Mouse (Mus musculus): ENCODE results near the gene Fars2. TPM values are rescaled to one million over a fixed set of nuclear protein-coding genes. Genes with fewer than 3 reads are reported as not detected.

Fars2 gene
- polyA plus RNA-seq, 1 experiment from 2014 or later = 31.7 TPM

DNA sequence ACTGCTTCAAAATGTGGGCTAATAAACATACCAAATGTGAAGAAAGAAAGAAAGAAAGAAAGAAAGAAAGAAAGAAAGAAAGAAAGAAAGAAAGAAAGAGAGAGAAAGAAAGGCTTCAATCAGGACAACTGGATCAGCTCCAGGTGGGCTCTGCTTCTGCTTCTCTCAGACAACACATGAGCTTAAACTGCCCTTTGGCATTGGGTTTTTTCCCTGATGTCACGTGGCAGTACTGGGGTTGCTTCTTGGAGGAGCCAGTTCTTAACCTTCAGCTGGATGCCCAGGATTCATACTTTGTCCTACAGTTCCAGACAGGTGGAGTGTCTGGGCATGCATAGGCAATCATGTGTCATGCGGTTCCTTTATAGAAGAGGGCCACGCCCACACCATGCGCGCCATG is 493.2 kb downstream of the Fars2 start:
- H3K4me2 ChIP-seq (ENCODE audit: low read depth, low read length, severe bottlenecking) = no peak overlapping the region
- H3K36me3 ChIP-seq (ENCODE audit: control insufficient read depth, insufficient read depth, low read length) = no peaks in the 10 kb centered on the region
- DNase-seq (ENCODE audit: low spot score) (no peak), ATAC-seq (replicated peaks; ENCODE audit: low FRiP score) (no peak)
- 93% methylated on average over 5 of the region's 5 CpGs for WGBS
- H3K27ac ChIP-seq (ENCODE audit: low read depth, low read length) = no peak overlapping the region
- no peaks in the 10 kb centered on the region for H3K9me3 ChIP-seq (ENCODE audit: control insufficient read depth, low read length)
- no peak overlapping the region for H3K4me3 ChIP-seq (ENCODE audit: low read depth, low read length)
- H3K4me1 ChIP-seq (replicated peaks; ENCODE audit: control insufficient read depth, insufficient read depth, low read length) = 0 out of 2 replicates have a peak, but pooled peaks cover 3% of the 10 kb centered on the region
- H3K27me3 ChIP-seq (ENCODE audit: control insufficient read depth, insufficient read depth, low read length) = no peaks in the 10 kb centered on the region
- H3K9ac ChIP-seq (ENCODE audit: low read length) = no peak overlapping the region

DNA sequence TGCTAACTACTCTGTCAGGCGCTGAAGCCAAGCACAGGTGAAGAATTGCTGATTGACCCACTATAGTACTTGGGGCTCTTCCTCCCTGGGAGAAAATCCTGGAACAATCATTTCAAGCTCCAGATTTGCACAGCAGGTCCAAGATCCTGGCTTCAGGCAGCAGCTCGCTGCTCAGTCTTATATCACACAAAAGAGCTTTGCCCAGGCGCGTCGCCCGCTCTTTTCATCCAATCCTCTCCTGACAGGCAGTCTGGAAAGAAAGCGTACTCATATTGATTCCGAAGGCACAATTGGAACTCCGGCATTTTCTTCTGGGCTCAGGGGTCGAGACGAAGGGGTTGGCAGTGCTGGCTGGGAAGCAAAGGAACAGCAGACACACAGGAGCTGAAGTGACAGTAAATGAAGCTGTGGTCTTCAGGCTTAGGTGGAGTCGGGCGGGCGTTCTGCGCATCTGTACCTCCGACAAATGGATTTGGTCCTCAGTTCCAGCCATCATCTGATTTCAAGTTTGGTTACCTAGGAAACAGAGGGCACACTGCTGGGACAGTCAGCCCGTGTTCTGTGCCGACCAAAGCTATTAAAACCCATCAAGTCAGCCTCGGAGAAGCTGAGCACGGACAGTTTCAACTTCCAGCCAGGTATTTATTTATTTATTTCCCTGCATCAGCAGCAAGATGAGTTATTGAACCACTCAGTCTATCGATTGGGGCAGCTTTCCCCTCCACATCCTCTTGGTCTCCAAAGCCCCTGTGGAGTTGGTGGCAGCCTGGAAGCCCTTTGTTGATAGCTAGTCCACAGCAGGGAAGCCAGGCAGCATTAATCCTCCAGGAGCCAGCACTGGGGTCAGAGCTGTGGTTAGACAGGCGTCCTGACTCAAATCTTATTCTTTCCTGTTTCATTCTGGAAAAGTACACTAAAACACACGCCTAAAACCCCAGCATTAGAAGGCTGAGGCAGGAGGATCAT is 495.9 kb downstream of the Fars2 start:
- peak overlapping the region; percentile 20 for H3K4me3 ChIP-seq (ENCODE audit: low read depth, low read length)
- H3K9me3 ChIP-seq (ENCODE audit: control insufficient read depth, low read length) = no peaks in the 10 kb centered on the region
- H3K27me3 ChIP-seq (ENCODE audit: control insufficient read depth, insufficient read depth, low read length) = no peaks in the 10 kb centered on the region
- 19% methylated on average over 23 of the region's 23 CpGs for WGBS
- H3K36me3 ChIP-seq (ENCODE audit: control insufficient read depth, insufficient read depth, low read length) = no peaks in the 10 kb centered on the region
- H3K4me1 ChIP-seq (replicated peaks; ENCODE audit: control insufficient read depth, insufficient read depth, low read length) = 0 out of 2 replicates have a peak, but pooled peaks cover 3% of the 10 kb centered on the region
- ATAC-seq (replicated peaks; ENCODE audit: low FRiP score) (peak; percentile 61), DNase-seq (ENCODE audit: low spot score) (peak; percentile 71)
- H3K9ac ChIP-seq (ENCODE audit: low read length) = peak overlapping the region; percentile 57
- H3K4me2 ChIP-seq (ENCODE audit: low read depth, low read length, severe bottlenecking) = peak overlapping the region; percentile 52
- 0 out of 2 replicates have a peak overlapping the region, but pooled peaks have one; percentile 25 for H3K27ac ChIP-seq (ENCODE audit: low read depth, low read length)

DNA sequence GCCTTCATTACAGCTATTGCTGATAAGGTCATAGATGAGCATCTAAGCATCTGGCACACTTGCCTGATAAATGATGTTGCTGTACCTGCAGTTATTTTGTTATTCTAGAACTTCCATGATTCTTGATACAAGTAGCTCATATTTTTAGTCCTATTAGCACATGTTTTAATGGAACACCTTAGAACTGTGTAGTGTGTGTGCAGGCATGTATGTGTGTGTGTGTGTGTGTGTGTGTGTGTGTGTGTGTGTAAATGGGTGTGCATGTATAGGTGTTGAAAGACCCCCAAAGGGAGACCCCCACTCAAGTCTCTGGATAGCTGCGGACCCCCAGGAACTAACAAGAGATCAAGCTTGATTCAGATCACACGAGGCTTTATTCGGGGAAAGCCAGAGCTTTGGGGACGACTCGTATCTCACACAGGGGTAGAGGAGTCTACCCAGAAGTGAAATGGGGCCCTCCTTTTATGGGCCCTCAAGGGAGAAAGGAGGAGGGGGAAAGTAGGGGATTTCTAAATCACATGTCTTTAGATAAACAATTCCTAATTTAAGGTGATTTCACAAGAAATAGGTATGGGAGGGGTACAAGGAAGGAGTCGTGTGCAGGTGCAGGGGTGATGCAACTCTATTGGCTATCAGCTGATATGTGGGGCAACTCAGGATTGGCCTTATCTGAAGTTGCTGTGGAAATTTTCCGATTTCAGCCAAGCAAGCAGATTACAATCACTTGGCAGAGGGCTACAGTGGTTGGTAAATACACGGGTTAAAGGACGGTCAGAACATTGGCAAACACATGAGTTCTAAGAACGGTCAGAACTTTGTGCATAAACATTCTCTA is 503.5 kb downstream of the Fars2 start:
- no peak overlapping the region for H3K4me3 ChIP-seq (ENCODE audit: low read depth, low read length)
- no peak overlapping the region for H3K9ac ChIP-seq (ENCODE audit: low read length)
- no peak for DNase-seq (ENCODE audit: low spot score)
- H3K27ac ChIP-seq (ENCODE audit: low read depth, low read length) = no peak overlapping the region
- H3K4me1 ChIP-seq (replicated peaks; ENCODE audit: control insufficient read depth, insufficient read depth, low read length) = no peaks in the 10 kb centered on the region
- no peaks in the 10 kb centered on the region for H3K9me3 ChIP-seq (ENCODE audit: control insufficient read depth, low read length)
- 92% methylated on average over 10 of the region's 10 CpGs for WGBS
- H3K27me3 ChIP-seq (ENCODE audit: control insufficient read depth, insufficient read depth, low read length) = no peaks in the 10 kb centered on the region
- H3K36me3 ChIP-seq (ENCODE audit: control insufficient read depth, insufficient read depth, low read length) = no peaks in the 10 kb centered on the region
- no peak for ATAC-seq (replicated peaks; ENCODE audit: low FRiP score)
- no peak overlapping the region for H3K4me2 ChIP-seq (ENCODE audit: low read depth, low read length, severe bottlenecking)

DNA sequence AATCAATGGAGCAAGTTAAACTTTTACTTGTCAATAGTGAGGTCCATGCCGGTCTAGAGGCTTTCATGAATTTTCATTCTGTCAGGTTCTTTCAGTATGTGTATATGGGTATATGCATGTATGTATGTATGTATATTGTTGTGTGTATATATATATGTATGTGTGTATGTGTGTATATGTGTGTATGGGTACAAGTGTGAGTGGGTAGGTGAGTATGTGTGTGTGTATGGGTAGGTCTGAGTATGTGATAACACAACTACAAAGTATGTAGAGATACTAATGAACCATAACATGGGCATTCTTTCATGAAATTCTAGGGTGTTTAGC is 504.1 kb downstream of the Fars2 start:
- no peak for ATAC-seq (replicated peaks; ENCODE audit: low FRiP score)
- no peaks in the 10 kb centered on the region for H3K9me3 ChIP-seq (ENCODE audit: control insufficient read depth, low read length)
- no peak for DNase-seq (ENCODE audit: low spot score)
- 100% methylated on average over 1 of the region's 1 CpGs for WGBS
- no peak overlapping the region for H3K9ac ChIP-seq (ENCODE audit: low read length)
- H3K4me2 ChIP-seq (ENCODE audit: low read depth, low read length, severe bottlenecking) = no peak overlapping the region
- H3K27ac ChIP-seq (ENCODE audit: low read depth, low read length) = no peak overlapping the region
- H3K27me3 ChIP-seq (ENCODE audit: control insufficient read depth, insufficient read depth, low read length) = no peaks in the 10 kb centered on the region
- no peak overlapping the region for H3K4me3 ChIP-seq (ENCODE audit: low read depth, low read length)
- no peaks in the 10 kb centered on the region for H3K36me3 ChIP-seq (ENCODE audit: control insufficient read depth, insufficient read depth, low read length)
- H3K4me1 ChIP-seq (replicated peaks; ENCODE audit: control insufficient read depth, insufficient read depth, low read length) = no peaks in the 10 kb centered on the region

DNA sequence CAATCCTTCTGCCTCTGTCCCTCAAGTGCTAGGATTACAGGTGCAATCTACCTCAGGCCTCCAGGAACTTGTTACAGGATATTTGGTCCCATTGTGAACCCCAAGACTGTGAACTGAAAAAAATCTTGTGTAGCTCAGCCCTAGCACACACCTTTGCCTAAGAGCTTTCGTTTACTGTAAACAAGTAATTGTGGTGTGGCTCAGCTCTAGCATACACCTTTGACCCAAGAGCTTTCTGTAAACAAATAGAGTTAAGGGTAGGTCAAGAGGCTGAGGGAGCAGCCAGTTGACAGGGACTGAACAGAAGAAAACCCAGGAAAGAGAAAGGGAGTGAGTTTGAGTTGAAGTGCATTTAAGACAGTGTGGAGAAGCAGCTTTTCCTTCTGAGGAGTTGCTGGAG is 506.3 kb downstream of the Fars2 start:
- Histone ChIP-seq H3K36me3 (ENCODE audit: control insufficient read depth, insufficient read depth, low read length) (no peaks in the 10 kb centered on the region), H3K4me2 (ENCODE audit: low read depth, low read length, severe bottlenecking) (no peak overlapping the region), H3K27ac (ENCODE audit: low read depth, low read length) (no peak overlapping the region), H3K27me3 (ENCODE audit: control insufficient read depth, insufficient read depth, low read length) (no peaks in the 10 kb centered on the region), H3K4me1 (replicated peaks; ENCODE audit: control insufficient read depth, insufficient read depth, low read length) (no peaks in the 10 kb centered on the region), H3K9me3 (ENCODE audit: control insufficient read depth, low read length) (no peaks in the 10 kb centered on the region), H3K4me3 (ENCODE audit: low read depth, low read length) (no peak overlapping the region), H3K9ac (ENCODE audit: low read length) (no peak overlapping the region)
- no peak for DNase-seq (ENCODE audit: low spot score)
- 81% methylated on average over 1 of the region's 1 CpGs for WGBS
- no peak for ATAC-seq (replicated peaks; ENCODE audit: low FRiP score)

DNA sequence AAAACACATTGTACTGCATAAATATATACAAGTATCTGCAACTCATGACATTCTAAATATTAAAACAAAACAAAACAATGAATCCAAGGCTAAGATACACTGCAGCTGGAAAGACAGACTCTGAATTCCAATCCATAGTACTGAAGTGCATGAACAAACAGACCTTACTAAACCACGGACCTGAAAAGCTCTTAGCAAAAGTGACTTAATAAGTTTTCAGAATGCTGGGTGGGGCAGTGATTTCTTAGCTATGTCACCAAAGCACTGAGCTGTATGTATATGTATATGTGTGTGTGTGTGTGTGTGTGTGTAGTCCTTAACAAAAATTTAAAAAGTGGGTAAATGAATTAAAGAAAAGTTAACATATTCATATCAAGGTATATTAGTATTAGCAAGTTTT is 511.9 kb downstream of the Fars2 start:
- Histone ChIP-seq H3K36me3 (ENCODE audit: control insufficient read depth, insufficient read depth, low read length) (no peaks in the 10 kb centered on the region), H3K9me3 (ENCODE audit: control insufficient read depth, low read length) (no peaks in the 10 kb centered on the region), H3K4me1 (replicated peaks; ENCODE audit: control insufficient read depth, insufficient read depth, low read length) (no peaks in the 10 kb centered on the region), H3K27me3 (ENCODE audit: control insufficient read depth, insufficient read depth, low read length) (no peaks in the 10 kb centered on the region), H3K4me3 (ENCODE audit: low read depth, low read length) (no peak overlapping the region), H3K27ac (ENCODE audit: low read depth, low read length) (no peak overlapping the region), H3K9ac (ENCODE audit: low read length) (no peak overlapping the region), H3K4me2 (ENCODE audit: low read depth, low read length, severe bottlenecking) (no peak overlapping the region)
- ATAC-seq (replicated peaks; ENCODE audit: low FRiP score) = no peak
- 75% methylated on average over 1 of the region's 1 CpGs for WGBS
- DNase-seq (ENCODE audit: low spot score) = no peak

DNA sequence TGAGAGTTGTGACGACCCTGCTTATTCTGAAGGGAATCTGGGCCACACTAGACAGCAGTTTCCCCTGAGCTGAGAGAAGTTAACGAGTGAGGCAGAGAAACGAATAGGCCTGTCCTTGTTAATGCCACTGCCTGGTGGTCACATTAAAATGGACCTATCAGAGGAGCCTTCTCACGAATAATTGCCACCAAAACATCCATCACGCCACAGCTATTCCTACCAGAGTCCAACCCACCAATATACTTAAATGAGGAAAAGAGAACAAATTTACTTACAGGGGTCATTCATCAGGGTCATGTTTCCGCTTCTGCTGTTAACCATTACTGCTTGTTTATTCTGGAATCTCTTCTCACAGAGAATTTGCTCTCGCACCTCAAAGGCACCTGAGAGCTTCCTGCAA is 531.0 kb downstream of the Fars2 start:
- no peaks in the 10 kb centered on the region for H3K4me1 ChIP-seq (replicated peaks; ENCODE audit: control insufficient read depth, insufficient read depth, low read length)
- ATAC-seq (replicated peaks; ENCODE audit: low FRiP score) (no peak), DNase-seq (ENCODE audit: low spot score) (no peak)
- H3K9me3 ChIP-seq (ENCODE audit: control insufficient read depth, low read length) = no peaks in the 10 kb centered on the region
- no peak overlapping the region for H3K4me2 ChIP-seq (ENCODE audit: low read depth, low read length, severe bottlenecking)
- H3K36me3 ChIP-seq (ENCODE audit: control insufficient read depth, insufficient read depth, low read length) = no peaks in the 10 kb centered on the region
- no peak overlapping the region for H3K27ac ChIP-seq (ENCODE audit: low read depth, low read length)
- H3K27me3 ChIP-seq (ENCODE audit: control insufficient read depth, insufficient read depth, low read length) = no peaks in the 10 kb centered on the region
- H3K4me3 ChIP-seq (ENCODE audit: low read depth, low read length) = no peak overlapping the region
- 61% methylated on average over 7 of the region's 7 CpGs for WGBS
- H3K9ac ChIP-seq (ENCODE audit: low read length) = no peak overlapping the region

DNA sequence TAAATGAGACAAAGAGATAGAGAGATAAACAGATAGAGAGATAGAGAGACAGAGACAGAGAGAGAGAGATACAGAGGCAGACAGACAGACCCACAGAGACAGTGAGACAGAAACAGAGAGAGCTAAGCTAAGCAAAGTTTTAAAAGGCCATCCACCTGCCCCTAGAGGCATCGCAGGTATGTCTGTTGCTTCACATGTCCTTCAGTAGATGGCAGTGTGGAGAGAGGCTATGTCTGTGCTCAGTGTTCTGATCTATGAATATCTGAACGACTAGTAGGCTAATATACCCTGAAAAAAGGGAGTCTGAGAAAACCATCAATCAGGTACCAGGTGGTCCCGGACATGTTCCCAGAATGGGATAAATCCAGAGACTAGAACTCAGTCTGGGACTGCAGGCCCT is 537.0 kb downstream of the Fars2 start:
- ATAC-seq (replicated peaks; ENCODE audit: low FRiP score) = no peak
- Histone ChIP-seq H3K9me3 (ENCODE audit: control insufficient read depth, low read length) (no peaks in the 10 kb centered on the region), H3K27ac (ENCODE audit: low read depth, low read length) (no peak overlapping the region), H3K4me2 (ENCODE audit: low read depth, low read length, severe bottlenecking) (no peak overlapping the region), H3K9ac (ENCODE audit: low read length) (no peak overlapping the region), H3K4me1 (replicated peaks; ENCODE audit: control insufficient read depth, insufficient read depth, low read length) (no peaks in the 10 kb centered on the region), H3K36me3 (ENCODE audit: control insufficient read depth, insufficient read depth, low read length) (no peaks in the 10 kb centered on the region), H3K27me3 (ENCODE audit: control insufficient read depth, insufficient read depth, low read length) (no peaks in the 10 kb centered on the region), H3K4me3 (ENCODE audit: low read depth, low read length) (no peak overlapping the region)
- 76% methylated on average over 3 of the region's 3 CpGs for WGBS
- DNase-seq (ENCODE audit: low spot score) = no peak
